Mouse (Mus musculus): Measurements from ENCODE around the gene Polr2b.

DNA sequence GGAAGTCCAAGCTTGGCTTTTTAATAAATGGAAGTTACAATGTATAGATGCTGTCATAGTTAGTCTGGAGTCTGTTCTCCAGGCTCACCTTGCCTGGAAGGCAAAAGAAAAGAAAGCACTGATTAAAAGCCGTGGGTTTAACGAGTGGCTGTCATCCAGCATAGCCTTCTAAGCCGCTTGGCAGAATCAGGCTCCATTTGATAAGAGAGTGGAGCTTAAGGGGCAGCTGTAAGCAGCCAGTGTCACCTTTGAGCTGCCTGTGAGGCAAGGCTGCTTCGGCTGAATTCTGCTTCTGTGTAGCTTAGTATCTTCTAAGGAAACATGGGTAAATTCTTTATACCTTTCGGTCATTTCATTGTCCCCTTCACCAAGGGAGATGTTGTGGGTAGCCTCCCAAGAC lies 23.0 kb upstream of the Polr2b start:
- TF ChIP-seq CTCF (IDR thresholded peaks at IDR 0.05; ENCODE audit: control insufficient read depth, insufficient read depth, insufficient replicate concordance, low read depth, low read length) (no peak), POLR2A (IDR thresholded peaks at IDR 0.05; ENCODE audit: control insufficient read depth, low read depth, low read length) (no peak)
